Mouse (Mus musculus) erythroblast, embryonic 14.5 days (primary cell): ENCODE data around the gene Slc38a2. TPM values are rescaled to one million over a fixed set of nuclear protein-coding genes. Genes with fewer than 3 reads are reported as not detected.

Source experiments
- H3K27me3 ChIP-seq: 2 replicates; pipeline ENCODE4 v1.6.1; 2012; ENCODE audit warnings: inconsistent platforms; ENCODE audit not compliant: control insufficient read depth
- H3K36me3 ChIP-seq: 2 replicates; pipeline ENCODE4 v1.6.1; 2012; ENCODE audit warnings: mild to moderate bottlenecking, inconsistent platforms; ENCODE audit not compliant: control insufficient read depth
- H3K4me1 ChIP-seq: 2 replicates; pipeline ENCODE4 v1.6.1; 2012; ENCODE audit warnings: inconsistent platforms; ENCODE audit not compliant: control insufficient read depth
- H3K4me3 ChIP-seq: replicated peaks from 2 replicates; pipeline ENCODE3; 2012; ENCODE audit warnings: moderate library complexity, mild to moderate bottlenecking, inconsistent platforms
- H3K9me3 ChIP-seq: 2 replicates; pipeline ENCODE4 v1.6.1; 2012; ENCODE audit warnings: low read length, inconsistent platforms, mixed read lengths; ENCODE audit not compliant: control insufficient read depth
- GATA1 ChIP-seq: IDR thresholded peaks from 2 replicates; pipeline ENCODE4 v1.6.1; 2012; ENCODE audit warnings: low read length, inconsistent platforms, mixed read lengths
- TAL1 ChIP-seq: IDR thresholded peaks from 3 replicates; pipeline ENCODE4 v1.6.1; 2012; ENCODE audit warnings: low read length, inconsistent platforms, mixed read lengths
- polyA plus RNA-seq: library from polyadenylated mRNA; stranded (reverse); fragments of >175 nt; gene quantifications from 2 replicates; pipeline ENCODE4 v1.2.3, GENCODE M21; 2012

Gene Slc38a2
- polyA plus RNA-seq, 1 experiment = 0.98 TPM

DNA sequence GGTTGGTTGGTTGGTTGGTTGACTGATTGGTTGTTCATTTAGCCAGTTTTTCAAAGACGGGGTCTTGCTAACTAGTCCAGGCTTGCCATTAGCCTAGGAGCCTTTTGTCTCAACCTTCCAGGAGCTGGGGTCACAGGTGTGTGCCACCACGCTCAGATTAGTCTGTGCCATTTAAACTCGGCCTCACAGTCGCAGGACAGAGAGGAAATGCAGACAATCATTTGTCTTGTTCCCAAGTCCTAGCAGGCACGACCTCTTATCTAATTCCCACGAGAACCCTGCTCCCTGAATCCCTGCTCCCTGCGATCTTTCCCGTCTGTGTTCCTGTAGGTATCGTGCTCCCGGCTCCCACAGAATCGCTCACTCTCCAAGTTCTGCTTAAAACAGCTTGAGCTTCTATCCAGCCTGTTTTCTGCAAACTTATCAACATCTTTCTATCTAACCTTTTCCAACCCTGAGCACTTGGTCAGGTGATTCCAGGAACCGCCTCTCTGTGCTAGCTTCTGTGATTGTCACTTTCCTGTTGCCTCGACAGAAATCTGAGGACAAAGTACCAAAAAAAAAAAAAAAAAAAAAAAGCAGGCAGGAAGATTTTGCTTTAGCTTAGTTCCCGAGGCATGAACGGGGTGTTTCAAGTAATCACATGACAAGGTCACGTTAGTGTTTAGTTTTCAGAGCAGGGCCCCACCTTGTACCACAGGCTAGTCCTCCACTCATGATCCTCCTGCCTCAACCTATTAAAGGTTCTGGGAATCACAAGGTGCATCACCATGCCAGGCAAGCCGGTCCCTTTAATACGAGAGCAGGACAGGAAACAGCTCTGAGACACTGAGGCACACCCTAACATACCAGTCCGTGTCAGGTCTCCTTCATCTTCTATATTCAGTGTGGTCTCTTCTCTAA lies 20.4 kb downstream of the Slc38a2 start:
- Histone ChIP-seq H3K4me1 (peaks cover 2% of the 10 kb centered on the region), H3K4me3 (no peak overlapping the region), H3K36me3 (no peaks in the 10 kb centered on the region), H3K27me3 (peaks cover 36% of the 10 kb centered on the region), H3K9me3 (no peaks in the 10 kb centered on the region)
- TF ChIP-seq TAL1 (no peak), GATA1 (no peak)

DNA sequence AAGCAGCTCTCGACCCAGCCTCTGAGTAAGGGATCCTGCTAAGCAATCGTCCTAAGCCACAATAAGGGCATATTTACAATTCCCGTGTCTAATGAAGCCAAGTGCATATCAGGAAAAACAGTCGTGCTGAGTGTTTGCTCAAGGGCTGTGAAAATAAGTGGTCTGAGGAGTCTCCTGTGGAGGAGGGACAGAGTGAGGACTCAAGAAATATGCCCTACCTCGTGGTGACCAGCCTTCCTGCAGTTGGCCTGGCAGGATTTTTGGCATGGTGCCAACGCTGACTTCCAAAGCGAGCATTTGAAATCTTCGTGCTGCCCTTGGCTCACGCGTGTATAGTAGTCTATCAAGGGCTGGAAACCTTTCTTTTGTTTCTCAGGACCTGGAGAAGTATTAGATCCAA lies 23.0 kb downstream of the Slc38a2 start:
- Histone ChIP-seq H3K4me3 (no peak overlapping the region), H3K27me3 (peaks cover 30% of the 10 kb centered on the region), H3K9me3 (no peaks in the 10 kb centered on the region), H3K36me3 (no peaks in the 10 kb centered on the region), H3K4me1 (no peaks in the 10 kb centered on the region)
- TF ChIP-seq GATA1 = no peak
- TF ChIP-seq TAL1 = no peak

DNA sequence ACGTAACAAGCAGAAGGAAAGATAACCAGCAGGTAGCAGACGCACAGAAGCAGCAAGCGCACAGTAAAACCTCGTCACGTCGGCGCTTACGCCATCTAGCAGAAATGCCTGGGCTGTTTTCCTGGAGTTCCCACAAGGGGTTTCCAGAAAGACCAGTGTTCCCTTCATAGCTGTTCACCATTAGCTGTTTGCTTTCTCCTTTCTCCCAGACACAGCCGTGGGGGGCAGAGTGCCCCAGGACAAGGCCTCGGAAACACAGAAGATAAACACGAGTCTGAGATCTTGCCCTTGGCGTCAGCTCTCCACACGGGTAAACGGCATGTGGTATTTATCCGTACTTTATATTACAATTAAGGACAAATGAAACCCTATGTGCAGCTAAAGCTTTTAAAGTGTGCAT lies 23.8 kb downstream of the Slc38a2 start:
- Histone ChIP-seq H3K36me3 (no peaks in the 10 kb centered on the region), H3K27me3 (peaks cover 24% of the 10 kb centered on the region), H3K4me1 (no peaks in the 10 kb centered on the region), H3K9me3 (no peaks in the 10 kb centered on the region), H3K4me3 (no peak overlapping the region)
- TF ChIP-seq GATA1 (no peak), TAL1 (no peak)

DNA sequence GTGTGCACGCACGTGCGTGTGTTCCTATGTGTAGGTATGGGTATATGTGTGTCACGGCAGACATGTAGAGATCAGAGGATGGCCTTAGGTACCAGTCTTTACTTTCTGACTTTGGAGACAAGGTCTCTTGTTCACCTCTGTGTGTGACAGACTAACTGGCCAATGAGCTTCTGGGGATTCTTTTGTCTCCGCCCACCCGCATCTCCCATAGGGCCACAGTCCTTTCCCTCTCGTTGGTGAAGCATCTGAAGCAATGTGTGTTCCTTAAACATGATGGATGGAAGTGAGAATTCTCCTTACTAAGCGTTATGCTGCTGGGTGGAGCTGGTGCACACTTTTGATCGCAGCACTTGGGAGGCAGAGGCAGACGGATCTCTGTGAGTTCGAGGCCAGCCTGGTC lies 24.5 kb downstream of the Slc38a2 start:
- H3K27me3 ChIP-seq = peaks cover 23% of the 10 kb centered on the region
- H3K9me3 ChIP-seq = no peaks in the 10 kb centered on the region
- H3K4me1 ChIP-seq = no peaks in the 10 kb centered on the region
- no peaks in the 10 kb centered on the region for H3K36me3 ChIP-seq
- H3K4me3 ChIP-seq = no peak overlapping the region
- TF ChIP-seq GATA1 (no peak), TAL1 (no peak)

DNA sequence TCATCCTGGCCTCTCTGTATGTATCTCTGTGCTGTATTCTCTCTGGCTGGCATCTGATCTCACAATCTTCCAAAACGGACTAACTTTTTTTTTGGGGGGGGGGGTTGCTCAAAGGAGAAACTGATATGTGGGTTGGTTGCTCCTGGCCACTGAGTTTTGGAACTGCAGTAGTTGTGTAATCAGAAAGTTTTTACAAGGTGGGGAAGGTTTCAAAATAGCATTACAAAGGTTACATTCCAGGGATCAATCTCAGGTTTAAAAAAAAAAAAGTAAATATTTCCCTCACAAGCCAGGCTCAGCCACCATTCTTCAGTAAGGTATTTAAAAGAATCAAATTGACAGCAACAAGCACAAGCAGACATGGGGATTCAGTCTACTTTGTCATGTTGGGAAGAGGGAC lies 25.4 kb downstream of the Slc38a2 start:
- H3K9me3 ChIP-seq = no peaks in the 10 kb centered on the region
- H3K36me3 ChIP-seq = no peaks in the 10 kb centered on the region
- H3K4me3 ChIP-seq = no peak overlapping the region
- H3K4me1 ChIP-seq = no peaks in the 10 kb centered on the region
- no peak for TF ChIP-seq GATA1
- TF ChIP-seq TAL1 = no peak
- peaks cover 14% of the 10 kb centered on the region for H3K27me3 ChIP-seq

DNA sequence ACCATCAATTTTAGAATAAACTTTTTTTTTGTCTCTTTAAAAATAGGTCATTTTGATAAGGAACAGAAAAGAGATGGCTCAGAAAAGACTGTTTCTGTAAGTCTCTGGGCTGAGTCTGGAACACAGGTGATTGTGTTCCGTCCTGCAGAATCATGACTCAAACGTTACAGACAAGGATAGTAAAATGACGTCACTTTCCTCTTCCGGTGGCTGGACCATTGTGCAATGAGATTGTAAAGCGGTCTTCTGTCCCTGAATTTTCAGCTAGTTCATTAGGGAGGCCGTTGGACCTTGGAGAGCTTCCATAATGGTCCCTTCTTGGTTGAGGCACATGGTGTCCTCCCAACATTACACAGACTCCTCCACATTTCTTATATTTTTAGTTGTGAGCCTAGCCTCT lies 29.8 kb downstream of the Slc38a2 start:
- H3K4me3 ChIP-seq = no peak overlapping the region
- no peaks in the 10 kb centered on the region for H3K36me3 ChIP-seq
- TF ChIP-seq GATA1 = no peak
- no peak for TF ChIP-seq TAL1
- H3K9me3 ChIP-seq = no peaks in the 10 kb centered on the region
- H3K4me1 ChIP-seq = peaks cover 7% of the 10 kb centered on the region
- H3K27me3 ChIP-seq = no peaks in the 10 kb centered on the region

DNA sequence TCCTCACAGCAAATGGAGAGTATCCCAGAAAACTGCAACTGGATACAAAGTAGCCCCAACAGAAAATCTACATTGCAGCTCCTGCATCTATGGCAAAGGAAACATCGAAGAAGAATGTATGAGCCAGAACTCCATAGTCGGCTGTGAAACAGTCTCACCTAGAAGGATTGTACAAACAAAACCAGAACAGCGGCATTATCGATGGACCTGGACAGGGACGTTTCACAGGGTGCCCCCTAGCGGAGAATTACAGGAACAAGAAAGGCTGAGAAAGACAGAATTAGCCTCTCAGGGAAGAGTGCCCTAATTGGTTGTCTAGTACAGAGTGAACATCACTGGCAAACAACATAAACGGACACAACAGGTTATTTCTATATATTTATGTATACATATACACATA lies 32.9 kb downstream of the Slc38a2 start:
- Histone ChIP-seq H3K36me3 (no peaks in the 10 kb centered on the region), H3K9me3 (no peaks in the 10 kb centered on the region), H3K4me3 (peak overlapping the region; percentile 19), H3K4me1 (peaks cover 7% of the 10 kb centered on the region), H3K27me3 (no peaks in the 10 kb centered on the region)
- TF ChIP-seq TAL1 (no peak), GATA1 (no peak)

DNA sequence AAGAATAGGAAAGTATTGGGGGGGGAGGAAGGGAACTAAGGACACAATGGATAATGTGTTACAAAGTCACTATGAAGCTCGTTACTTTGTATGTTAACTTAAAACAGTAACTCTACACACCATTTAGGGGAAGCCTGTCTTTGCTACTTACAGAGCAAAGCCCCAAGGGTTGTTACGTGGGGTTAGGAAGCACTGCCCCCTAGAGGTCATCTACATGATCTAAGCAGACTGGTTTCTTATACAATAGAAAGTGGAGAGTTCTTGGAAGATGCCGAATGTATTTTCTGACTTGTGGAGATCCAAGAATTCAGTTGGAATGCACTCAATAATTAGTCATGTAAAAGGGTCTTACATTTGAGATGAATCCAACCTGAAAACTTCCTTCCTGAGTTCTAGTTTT lies 33.6 kb downstream of the Slc38a2 start:
- no peak overlapping the region for H3K4me3 ChIP-seq

DNA sequence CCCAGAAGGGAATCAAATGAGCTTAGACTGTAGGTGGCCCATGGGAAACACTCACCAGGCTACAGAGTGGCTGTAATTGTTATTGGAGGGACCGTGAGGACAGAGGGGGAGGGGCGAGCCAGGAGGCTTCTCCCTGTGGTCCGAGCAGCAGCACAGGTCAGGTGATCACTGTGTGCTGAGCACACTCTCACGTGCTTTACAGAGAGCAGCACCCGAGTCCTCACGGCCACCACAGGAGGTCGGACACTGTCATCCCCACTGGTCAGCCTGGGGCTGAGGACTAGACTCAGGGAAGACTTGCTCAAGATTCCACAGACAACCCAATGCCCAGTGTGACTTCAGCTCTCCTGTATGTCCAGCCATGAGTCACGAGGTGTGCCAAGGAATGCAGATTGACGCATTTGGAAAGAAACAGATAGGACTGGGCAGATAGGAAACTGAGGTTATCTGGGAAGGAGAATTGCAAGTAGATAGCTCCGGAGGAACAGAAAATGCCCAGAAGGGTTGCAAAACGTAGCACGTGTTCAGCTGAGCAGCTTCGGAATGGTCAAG lies 38.9 kb downstream of the Slc38a2 start:
- TF ChIP-seq GATA1 (no peak), TAL1 (no peak)
- H3K4me1 ChIP-seq = peaks cover 4% of the 10 kb centered on the region
- H3K27me3 ChIP-seq = peaks cover 11% of the 10 kb centered on the region
- H3K9me3 ChIP-seq = no peaks in the 10 kb centered on the region
- no peaks in the 10 kb centered on the region for H3K36me3 ChIP-seq
- H3K4me3 ChIP-seq = no peak overlapping the region

More for the DNA sequence above, 33.6 kb downstream of the Slc38a2 start:
- Histone ChIP-seq H3K36me3 (no peaks in the 10 kb centered on the region), H3K4me1 (peaks cover 7% of the 10 kb centered on the region), H3K27me3 (0 out of 2 replicates have a peak, but pooled peaks cover under 1% of the 10 kb centered on the region), H3K9me3 (no peaks in the 10 kb centered on the region)
- TF ChIP-seq TAL1 = no peak
- TF ChIP-seq GATA1 = no peak
